Mouse (Mus musculus) thymus, adult 2 months (tissue): ENCODE measurements at regions not wholly inside any gene's neighbourhood (a gene's known extent, or its start where the extent isn't known, plus 50 kb on each side); places are given as distances from the start of the nearest gene placed in this dataset.

Source experiments
- DNase-seq: peaks from one replicate; pipeline ENCODE4 v3.0.0; 2021
- H3K27ac ChIP-seq: fragments of 200-500 bp; 2 replicates; pipeline ENCODE4 v1.5.1; 2012; ENCODE audit warnings: low read length, control low read depth; ENCODE audit not compliant: control insufficient read depth, insufficient read depth
- H3K27me3 ChIP-seq: fragments of 200-500 bp; 2 replicates; pipeline ENCODE4 v1.6.1; 2012; ENCODE audit warnings: mild to moderate bottlenecking, low read length, moderate library complexity, mixed read lengths; ENCODE audit not compliant: control insufficient read depth, insufficient read depth
- H3K36me3 ChIP-seq: fragments of 200-500 bp; 2 replicates; pipeline ENCODE4 v1.6.1; 2012; ENCODE audit warnings: mild to moderate bottlenecking, low read length, moderate library complexity; ENCODE audit not compliant: control insufficient read depth, insufficient read depth
- H3K4me1 ChIP-seq: fragments of 200-500 bp; replicated peaks from 2 replicates; pipeline ENCODE4 v1.6.1; 2012; ENCODE audit warnings: low read length; ENCODE audit not compliant: control insufficient read depth, insufficient read depth
- H3K4me3 ChIP-seq: fragments of 200-500 bp; 2 replicates; pipeline ENCODE4 v1.5.1; 2012; ENCODE audit warnings: mild to moderate bottlenecking, low read length, control low read depth, moderate library complexity; ENCODE audit not compliant: control insufficient read depth, insufficient read depth
- CTCF ChIP-seq: fragments of 200-500 bp; IDR thresholded peaks from 2 replicates; pipeline ENCODE4 v1.5.1; 2012; ENCODE audit warnings: mild to moderate bottlenecking, control low read depth, low read length, moderate library complexity, borderline replicate concordance; ENCODE audit not compliant: control insufficient read depth, poor library complexity, insufficient read depth; ENCODE audit errors: extremely low read depth
- POLR2A ChIP-seq: fragments of 200-500 bp; IDR thresholded peaks from 2 replicates; pipeline ENCODE4 v1.6.1; 2012; ENCODE audit warnings: mild to moderate bottlenecking, low read length, control low read depth, moderate library complexity; ENCODE audit not compliant: control insufficient read depth, poor library complexity, insufficient read depth; ENCODE audit errors: extremely low read depth
- WGBS: fragments of 180-500 bp; shearing (Covaris S2); methylation state at CpG from one replicate; pipeline ENCODE4 v1.1.7; 2018; 5-methylcytosine and 5-hydroxymethylcytosine counted together

DNA sequence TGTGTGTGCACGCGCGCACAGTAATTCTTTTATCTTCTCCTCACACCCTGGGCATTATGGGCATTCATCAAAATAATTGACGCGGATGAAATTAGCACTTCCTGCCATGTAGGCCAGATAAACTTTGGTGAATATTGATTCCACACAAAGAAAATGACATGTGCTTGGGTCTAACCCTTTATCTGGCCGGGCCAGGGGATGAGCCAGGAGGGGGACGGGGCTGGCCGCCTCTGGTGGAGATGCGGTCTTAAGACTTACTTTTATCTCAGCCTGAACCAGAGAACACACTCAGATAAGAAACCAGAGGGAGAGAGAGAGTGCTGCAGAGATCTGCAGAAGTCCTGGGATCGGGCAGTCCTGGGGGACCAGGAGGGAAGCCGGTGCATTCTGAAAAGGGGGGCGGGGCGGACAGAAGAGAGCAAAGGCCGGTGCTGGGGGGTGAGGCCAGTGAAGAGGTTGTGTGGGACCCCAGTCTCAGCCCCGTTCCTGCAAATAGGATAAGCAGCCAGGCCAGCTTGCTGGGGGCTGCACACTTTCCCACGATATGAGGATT is 136.9 kb upstream of the Lhx5 start:
- 62% methylated on average over 16 of the region's 16 CpGs for WGBS
- no peak for TF ChIP-seq CTCF
- no peak for TF ChIP-seq POLR2A
- Histone ChIP-seq H3K27ac (no peak overlapping the region), H3K4me3 (no peak overlapping the region), H3K36me3 (no peaks in the 10 kb centered on the region), H3K27me3 (no peaks in the 10 kb centered on the region), H3K4me1 (no peaks in the 10 kb centered on the region)
- DNase-seq = no peak

DNA sequence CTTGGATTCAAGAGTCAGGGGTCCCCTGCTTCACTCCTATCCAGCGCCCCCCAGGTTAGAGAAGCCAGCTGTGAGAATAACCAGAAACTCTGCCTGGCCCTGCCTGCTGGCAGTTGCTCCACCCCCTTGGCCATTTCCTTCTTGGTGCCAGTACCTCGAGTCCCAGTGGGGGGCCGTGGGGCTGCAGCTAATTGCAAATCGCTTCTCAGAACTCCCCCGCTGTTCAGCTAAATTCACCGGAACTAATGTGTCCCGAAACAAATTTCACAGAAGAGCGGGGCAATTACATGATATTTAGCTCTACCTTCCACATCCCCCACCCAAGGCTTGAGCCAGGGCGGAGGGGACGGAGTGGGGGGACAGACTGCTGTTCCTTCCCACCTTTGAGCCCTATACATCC is 134.3 kb upstream of the Lhx5 start:
- Histone ChIP-seq H3K27me3 (peaks cover 3% of the 10 kb centered on the region; the same call in 1 of the 2 replicates), H3K4me1 (no peaks in the 10 kb centered on the region), H3K27ac (no peak overlapping the region), H3K4me3 (no peak overlapping the region), H3K36me3 (no peaks in the 10 kb centered on the region)
- DNase-seq = no peak
- TF ChIP-seq POLR2A = no peak
- TF ChIP-seq CTCF = no peak
- 23% methylated on average over 10 of the region's 10 CpGs for WGBS

- Histone ChIP-seq H3K27ac (no peak overlapping the region), H3K4me3 (no peak overlapping the region), H3K4me1 (no peaks in the 10 kb centered on the region), H3K36me3 (no peaks in the 10 kb centered on the region), H3K27me3 (peaks cover 4% of the 10 kb centered on the region; the same call in 1 of the 2 replicates)
- TF ChIP-seq POLR2A (no peak), CTCF (no peak)
- DNase-seq = no peak
- 66% methylated on average over 3 of the region's 3 CpGs for WGBS
Observed at GRCm38 (mm10) chr5:120297665-120298282, 133.7 kb upstream of the Lhx5 start.

- H3K27ac ChIP-seq = no peak overlapping the region
- no peak overlapping the region for H3K4me3 ChIP-seq
- DNase-seq = no peak
- WGBS = 6% methylated on average over 16 of the region's 16 CpGs
- TF ChIP-seq POLR2A (no peak), CTCF (no peak)
- peaks cover 4% of the 10 kb centered on the region; the same call in 1 of the 2 replicates for H3K27me3 ChIP-seq
- no peaks in the 10 kb centered on the region for H3K36me3 ChIP-seq
- H3K4me1 ChIP-seq = no peaks in the 10 kb centered on the region
Observed at GRCm38 (mm10) chr5:120301672-120302071, 129.8 kb upstream of the Lhx5 start.

- WGBS = 5% methylated on average over 47 of the region's 47 CpGs
- Histone ChIP-seq H3K27ac (no peak overlapping the region), H3K27me3 (peaks cover 4% of the 10 kb centered on the region; the same call in 1 of the 2 replicates), H3K4me3 (no peak overlapping the region), H3K36me3 (no peaks in the 10 kb centered on the region), H3K4me1 (no peaks in the 10 kb centered on the region)
- DNase-seq = no peak
- TF ChIP-seq POLR2A (no peak), CTCF (no peak)
Observed at GRCm38 (mm10) chr5:120302307-120302706, 129.2 kb upstream of the Lhx5 start.

DNA sequence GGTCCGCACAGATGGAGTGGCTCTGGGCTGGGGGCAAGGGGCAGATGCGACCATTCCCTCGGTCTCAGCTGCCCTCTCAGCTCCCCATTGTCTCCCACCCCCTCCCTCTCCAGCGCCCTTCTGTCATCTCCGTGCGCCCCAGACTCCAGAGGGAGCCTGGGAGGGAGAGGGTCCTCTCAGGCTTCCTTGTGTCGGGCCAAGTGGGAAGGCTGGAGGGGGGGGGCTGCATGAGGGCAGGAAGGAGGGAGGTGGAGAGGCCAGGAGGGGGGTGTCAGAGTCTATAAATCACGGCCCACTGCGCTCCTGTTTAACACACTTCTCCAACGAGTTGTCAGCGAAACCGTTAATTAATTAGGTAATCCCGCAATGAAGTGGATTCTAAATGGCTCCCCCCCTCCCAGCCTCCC is 127.2 kb upstream of the Lhx5 start:
- WGBS = 19% methylated on average over 13 of the region's 13 CpGs
- H3K27ac ChIP-seq = no peak overlapping the region
- TF ChIP-seq CTCF (no peak), POLR2A (no peak)
- no peak overlapping the region for H3K4me3 ChIP-seq
- peaks cover 4% of the 10 kb centered on the region; the same call in 1 of the 2 replicates for H3K27me3 ChIP-seq
- H3K4me1 ChIP-seq = no peaks in the 10 kb centered on the region
- no peaks in the 10 kb centered on the region for H3K36me3 ChIP-seq
- DNase-seq = no peak
